40 mouse cellular contexts compared by ENCODE assay signal in genomic region chr3:92438689-92439088, GRCm38 (mm10). TPM values are rescaled to one million over a fixed set of nuclear protein-coding genes. Genes with fewer than 3 reads are reported as not detected.
"Had no signal": no experiment of that assay in that cellular context is flagged by ENCODE, and none has a peak within 500 bp of the region (broad histone marks: within the 10 kb centered on the region; RNA-seq: fewer than 3 reads in every experiment).

Sprr1b (minus strand) TSS chr3:92438789.

- H3K9me3 ChIP-seq: heart, embryonic 10.5 days; heart, embryonic 12.5 days; hindbrain, embryonic 10.5 days; hindbrain, embryonic 12.5 days; intestine, embryonic 15.5 days; limb, embryonic 12.5 days; liver, embryonic 12.5 days had no signal

- DNase-seq: gastrocnemius, adult 2 months; gastrocnemius, postnatal 10 days; gastrocnemius, postnatal 25 days; heart, adult 18-20 months; heart, postnatal 10 days; heart, postnatal 4 days; kidney, adult 18-20 months; kidney, adult 8-10 months; kidney, postnatal 10 days; kidney, postnatal 25 days; kidney, postnatal 4 days; layer of hippocampus, postnatal 36 days; left cerebral cortex, postnatal 4 days had no signal

- H3K4me2 ChIP-seq: heart, embryonic 12.5 days; hindbrain, embryonic 12.5 days; hindbrain, embryonic 14.5 days; intestine, embryonic 15.5 days; limb, embryonic 12.5 days; liver, embryonic 12.5 days had no signal

- H3K4me3 ChIP-seq: gastrocnemius, adult 2 months; heart, embryonic 10.5 days; heart, embryonic 12.5 days; hindbrain, embryonic 10.5 days; hindbrain, embryonic 12.5 days; intestine, embryonic 15.5 days; layer of hippocampus, adult 2 months; limb, embryonic 12.5 days; liver, embryonic 12.5 days had no signal

- H3K27ac ChIP-seq: gastrocnemius, adult 2 months; heart, embryonic 10.5 days; hindbrain, embryonic 10.5 days; hindbrain, embryonic 12.5 days; hindbrain, embryonic 14.5 days; intestine, embryonic 15.5 days; layer of hippocampus, adult 2 months; limb, embryonic 12.5 days; liver, embryonic 12.5 days; liver, embryonic 14.5 days had no signal

- H3K36me3 ChIP-seq: heart, embryonic 10.5 days; heart, embryonic 12.5 days; hindbrain, embryonic 10.5 days; hindbrain, embryonic 12.5 days; intestine, embryonic 15.5 days; limb, embryonic 12.5 days; liver, embryonic 12.5 days had no signal

- ATAC-seq: hindbrain, embryonic 16.5 days; inflammation-experienced regulatory T-cells, adult 6 months; intestine, embryonic 15.5 days; intestine, postnatal 0 days; liver, embryonic 12.5 days had no signal

- H3K4me1 ChIP-seq: heart, embryonic 10.5 days; heart, embryonic 12.5 days; hindbrain, embryonic 10.5 days; hindbrain, embryonic 12.5 days; intestine, embryonic 15.5 days; limb, embryonic 12.5 days; liver, embryonic 12.5 days had no signal

- H3K9ac ChIP-seq: heart, embryonic 12.5 days; hindbrain, embryonic 12.5 days; hindbrain, embryonic 14.5 days; intestine, embryonic 15.5 days; limb, embryonic 12.5 days; liver, embryonic 12.5 days; liver, embryonic 14.5 days had no signal

- H3K27me3 ChIP-seq: heart, embryonic 12.5 days; hindbrain, embryonic 12.5 days; intestine, embryonic 15.5 days; limb, embryonic 12.5 days; liver, embryonic 12.5 days had no signal

RNA-seq across cellular contexts. Expression of gene Sprr1b, which starts in this region (rescaled TPM):
- total RNA-seq: gastrocnemius, adult 2 months; gastrocnemius, postnatal 10 days; gastrocnemius, postnatal 25 days; gastrocnemius, postnatal 4 days; granulocyte monocyte progenitor cell, adult 5-6 weeks; heart, adult 18-20 months; heart, adult 8-10 months; heart, postnatal 10 days; heart, postnatal 25 days; heart, postnatal 4 days; layer of hippocampus, adult 2 months; layer of hippocampus, postnatal 10 days; layer of hippocampus, postnatal 36 days; left cerebral cortex, adult 18-20 months; left cerebral cortex, adult 8-10 months; left cerebral cortex, postnatal 10 days; left cerebral cortex, postnatal 25 days; left cerebral cortex, postnatal 4 days; liver, adult 2 months had no signal
- polyA plus RNA-seq: heart, embryonic 10.5 days; heart, embryonic 12.5 days; heart, embryonic 14.5 days; heart, embryonic 16.5 days; hindbrain, embryonic 10.5 days; hindbrain, embryonic 12.5 days; hindbrain, embryonic 14.5 days; hindbrain, embryonic 16.5 days; inflammation-experienced regulatory T-cells, adult 6 months; intestine, postnatal 0 days; kidney, embryonic 14.5 days; kidney, embryonic 16.5 days; limb, embryonic 12.5 days; liver, adult 2 months; liver, embryonic 12.5 days; liver, embryonic 14.5 days had no signal
